Mouse (Mus musculus) frontal cortex, postnatal 14 days (tissue): ENCODE measurements around the gene Trak1.

ENCODE experiments used
- DNase-seq, 2 experiments: peaks; one replicate each; pipeline ENCODE4 v3.0.0; 2022; ENCODE audit warnings: low spot score in 2 of 2

Gene Trak1

DNA sequence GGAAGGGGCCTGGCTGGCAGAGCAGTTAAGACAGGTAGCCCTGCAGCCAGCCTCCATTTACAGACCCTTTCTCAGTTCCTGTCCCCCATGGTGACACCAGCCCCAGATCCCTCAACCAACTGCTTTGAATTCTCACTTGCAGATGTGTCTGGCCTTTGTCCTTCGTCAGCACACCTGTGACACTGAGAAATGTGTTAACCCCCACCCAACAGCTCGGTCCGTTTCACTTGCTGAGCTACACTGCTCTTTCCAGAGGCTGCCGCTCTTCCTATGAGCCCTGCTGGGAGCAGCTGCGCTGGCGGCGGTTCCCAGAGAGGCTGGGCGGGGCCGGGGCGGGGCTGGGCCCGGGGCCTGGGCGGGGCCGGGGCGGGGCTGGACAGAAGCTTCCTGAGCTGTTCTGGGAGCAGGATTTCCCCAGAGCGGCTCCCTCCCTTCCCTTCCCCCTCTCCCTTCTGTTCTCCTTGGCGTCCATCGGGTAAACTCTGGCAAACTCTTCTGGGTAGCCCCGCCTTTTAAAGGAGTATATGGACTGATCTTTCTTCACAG, 74.1 kb downstream of the Trak1 start:
- DNase-seq: peak in 1 of 2 experiments; percentile 59

DNA sequence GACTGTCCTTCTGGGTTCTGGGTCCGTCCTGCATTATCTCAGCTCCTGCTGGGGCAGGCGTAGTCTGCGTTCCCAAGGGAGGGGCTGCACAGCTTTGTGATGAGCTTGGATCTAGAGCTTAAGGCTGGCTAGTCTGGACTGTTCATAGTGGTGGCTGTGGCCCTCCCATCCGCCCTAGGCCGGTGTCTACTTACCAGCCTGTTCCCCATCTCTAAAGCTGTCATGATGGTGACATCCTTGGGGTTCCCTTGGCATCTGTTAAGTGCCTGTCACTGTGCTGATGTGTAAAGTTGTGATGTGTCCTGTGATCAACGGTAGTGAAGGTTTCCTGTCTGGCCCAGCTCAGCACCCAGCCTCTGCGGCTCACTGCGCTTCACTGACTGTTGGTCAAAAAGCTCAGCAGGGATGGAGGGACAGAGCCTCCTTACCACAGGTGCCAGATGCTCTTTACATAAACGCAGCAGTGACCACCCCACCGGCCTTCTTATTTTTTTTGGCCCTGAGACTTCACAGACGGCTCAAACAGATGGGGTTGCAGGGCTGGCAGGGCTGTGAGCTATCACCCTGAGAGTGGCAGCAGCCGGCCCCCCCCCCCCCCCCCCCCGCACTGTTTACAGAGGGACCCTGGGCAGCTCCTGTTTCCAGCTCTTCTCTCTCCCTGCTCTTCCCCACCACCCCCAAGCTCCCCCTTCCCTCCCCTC, 74.8 kb downstream of the Trak1 start:
- no peak for DNase-seq

DNA sequence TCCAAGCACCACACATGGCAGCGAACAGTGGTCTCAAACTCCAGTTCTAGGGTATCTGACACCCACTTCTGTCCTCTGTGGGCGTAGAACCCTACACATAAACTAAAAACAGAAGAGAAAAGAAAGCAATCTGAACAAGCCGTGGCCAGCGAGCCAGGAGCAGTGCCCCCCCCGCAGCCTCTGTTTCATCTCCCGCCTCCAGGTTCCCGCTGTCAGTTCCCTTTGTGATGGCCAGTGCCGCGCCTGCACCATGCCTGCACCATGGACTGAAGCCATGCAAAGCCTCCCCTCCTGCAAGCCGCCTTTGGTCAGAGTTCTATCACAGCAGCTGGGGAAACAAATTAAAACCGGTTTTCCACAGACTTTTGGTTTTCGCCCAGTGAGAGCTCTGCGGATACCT, 75.8 kb downstream of the Trak1 start:
- no peak for DNase-seq

DNA sequence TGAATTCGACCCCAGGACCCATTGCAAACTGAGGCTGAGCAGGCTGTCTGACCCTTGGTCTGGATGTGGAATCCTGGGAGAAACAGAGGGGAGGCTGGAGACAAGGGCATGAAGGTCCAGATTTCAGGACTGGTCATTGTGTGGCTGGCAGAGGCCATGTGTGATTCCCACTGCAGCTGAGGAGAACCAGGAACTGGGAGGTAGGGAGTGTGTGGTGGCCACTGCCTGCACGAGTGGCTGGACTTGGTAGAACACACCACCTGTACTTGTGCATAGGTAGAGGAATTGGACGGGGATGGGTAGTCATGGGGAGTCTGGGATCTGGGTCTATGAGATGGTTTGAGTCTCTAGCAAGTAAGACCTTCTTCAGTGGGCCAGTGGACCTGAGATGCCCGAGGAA, 76.2 kb downstream of the Trak1 start:
- no peak for DNase-seq

DNA sequence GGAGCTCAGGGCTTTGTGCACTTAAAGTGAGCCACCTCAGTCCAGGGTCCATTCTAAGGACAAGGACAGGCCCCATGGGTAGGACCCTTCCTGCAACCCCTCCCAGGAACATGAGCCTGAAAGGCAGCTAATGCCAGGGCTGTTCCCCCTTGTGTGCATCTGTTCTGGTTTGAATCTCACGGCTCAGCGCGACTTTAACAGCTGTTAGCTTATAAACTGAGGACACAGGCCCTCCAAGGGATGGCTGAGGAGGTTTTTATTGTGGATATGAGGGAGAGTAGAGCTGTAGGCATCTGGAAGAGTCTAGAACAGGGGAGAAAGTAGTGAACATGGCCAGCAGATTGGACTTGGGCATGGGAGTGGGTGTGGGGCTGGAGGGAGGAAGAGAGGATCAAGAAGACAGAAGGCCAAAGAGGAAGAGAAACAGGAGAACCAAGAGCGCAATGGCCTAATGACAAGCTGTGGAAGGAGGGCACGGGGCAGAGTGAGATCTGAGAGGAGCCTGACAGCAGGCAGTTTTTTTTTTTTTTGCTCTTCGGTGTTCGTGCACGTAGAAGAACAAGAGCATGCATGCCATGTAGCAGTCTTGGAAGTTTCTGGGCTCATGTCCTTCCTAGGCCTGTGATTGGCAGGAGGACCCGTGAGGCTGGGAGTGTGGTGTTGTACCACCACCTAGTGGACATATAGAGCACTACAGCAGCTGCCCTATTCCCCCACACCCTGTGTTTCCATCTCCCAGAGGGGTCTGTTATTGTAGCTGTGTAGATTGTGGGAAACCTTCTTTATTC, 77.0 kb downstream of the Trak1 start:
- no peak for DNase-seq

DNA sequence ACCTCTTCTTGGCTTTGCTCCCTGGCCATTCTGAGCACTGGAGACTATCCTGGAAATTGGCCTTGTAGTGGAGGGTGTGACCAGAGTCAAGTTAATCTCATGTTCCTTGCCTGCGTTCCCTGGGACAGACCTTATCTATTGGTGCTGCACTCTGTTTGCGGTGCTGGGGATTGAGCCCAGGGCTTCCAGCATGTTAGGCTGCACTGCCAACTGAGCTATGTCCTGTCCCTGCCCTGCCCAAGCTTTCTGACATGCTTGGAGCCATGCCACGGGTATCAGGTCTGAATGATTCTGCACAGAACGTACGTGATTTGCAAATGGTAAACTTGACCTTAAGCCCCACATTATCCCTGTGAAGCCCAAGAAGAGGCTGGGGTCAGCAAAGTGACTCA, 77.6 kb downstream of the Trak1 start:
- DNase-seq: no peak

DNA sequence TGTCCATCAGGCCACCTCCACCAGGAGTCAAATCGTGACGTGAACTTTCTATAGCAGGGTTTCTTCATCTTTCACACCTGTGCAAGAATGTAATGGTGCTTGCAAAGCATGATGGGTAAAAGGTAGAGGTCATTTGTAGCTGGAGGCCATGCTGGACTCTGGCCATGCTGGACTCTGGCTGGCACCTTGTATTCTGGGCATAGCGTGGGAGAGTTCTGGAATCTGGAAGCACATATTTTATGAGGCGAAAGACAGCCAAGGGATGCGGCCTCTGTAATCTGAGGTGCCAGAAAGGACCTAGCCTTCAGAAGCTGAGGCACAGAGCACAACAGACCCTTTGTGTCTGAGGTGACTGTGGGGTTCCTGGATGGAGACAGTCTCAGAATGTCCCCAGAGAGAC, 78.8 kb downstream of the Trak1 start:
- no peak for DNase-seq

DNA sequence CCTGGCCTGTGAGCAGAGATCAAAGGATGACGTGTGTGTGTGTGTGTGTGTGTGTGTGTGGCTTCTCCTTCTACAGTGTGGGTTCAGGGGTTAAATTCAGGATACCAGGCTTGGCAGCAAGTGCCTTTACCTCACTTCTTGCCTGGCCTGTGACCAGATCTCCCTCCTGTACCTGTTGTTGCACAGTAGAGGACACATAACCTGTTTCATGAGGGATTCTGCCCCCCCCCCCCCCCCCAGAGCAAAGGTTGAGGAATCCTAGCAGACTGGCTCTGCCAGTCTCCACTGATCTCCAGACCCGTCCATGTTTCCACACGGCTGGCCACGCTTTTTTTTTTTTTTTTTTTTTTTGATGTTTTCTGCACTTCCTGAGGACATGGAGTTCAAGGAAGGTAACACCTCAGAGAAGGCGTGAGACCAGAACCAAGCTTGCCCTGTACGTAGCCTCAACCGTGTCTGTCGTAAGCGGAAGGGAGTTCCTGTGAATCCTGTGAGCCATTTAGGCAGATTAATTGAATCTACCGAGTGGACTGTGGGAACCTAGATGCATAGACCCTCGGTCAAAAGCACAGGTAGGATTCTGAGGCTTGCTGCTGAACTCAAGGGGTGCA, 83.1 kb downstream of the Trak1 start:
- DNase-seq: no peak

DNA sequence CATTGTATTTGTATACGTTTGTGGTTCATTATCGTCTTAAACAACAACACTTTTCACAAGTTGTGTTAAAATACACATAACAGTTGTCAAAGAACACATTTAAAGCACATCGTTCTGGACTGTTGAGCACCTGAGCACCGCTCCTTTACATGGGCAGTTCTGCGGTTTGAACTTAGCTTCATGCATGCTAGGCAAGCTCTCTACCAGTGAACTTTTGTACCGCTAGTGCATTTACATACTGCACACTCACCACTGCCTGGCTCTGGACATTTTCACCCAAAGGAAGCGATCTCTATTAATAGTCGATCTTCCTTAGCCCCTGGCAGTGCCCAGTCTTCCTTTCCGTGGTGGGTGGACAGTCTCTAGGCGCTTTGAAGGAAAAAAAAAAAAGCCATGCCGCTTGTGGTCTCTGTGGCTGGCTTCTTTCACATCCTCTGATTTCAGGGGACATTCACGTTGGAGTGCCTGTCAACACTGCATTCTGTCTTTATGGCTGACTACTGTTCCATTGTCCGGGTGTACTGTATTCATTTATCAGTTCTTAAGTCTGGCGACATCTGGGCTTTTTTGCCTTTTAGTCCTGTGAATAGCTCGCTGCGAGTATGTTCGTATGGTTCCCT, 84.5 kb downstream of the Trak1 start:
- DNase-seq: no peak

DNA sequence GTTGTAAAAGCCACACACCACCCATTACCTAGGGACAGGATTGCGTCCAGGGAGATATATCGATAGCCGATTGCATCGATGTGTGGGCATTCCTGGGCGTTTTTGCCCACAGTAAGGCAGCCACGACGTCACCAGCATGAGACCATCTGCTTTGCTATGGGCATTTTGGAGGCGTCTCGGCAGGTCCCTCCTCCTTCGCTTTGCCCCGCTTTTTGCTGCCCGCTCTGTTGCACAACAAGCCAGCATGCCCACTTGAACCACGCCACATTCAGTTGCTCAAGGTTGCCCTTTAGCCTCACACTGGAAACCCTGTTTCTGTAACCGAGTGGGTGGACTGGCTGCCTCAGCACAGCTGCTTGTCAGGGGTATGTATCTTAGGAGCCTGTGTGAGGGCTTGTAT, 85.3 kb downstream of the Trak1 start:
- DNase-seq: no peak

DNA sequence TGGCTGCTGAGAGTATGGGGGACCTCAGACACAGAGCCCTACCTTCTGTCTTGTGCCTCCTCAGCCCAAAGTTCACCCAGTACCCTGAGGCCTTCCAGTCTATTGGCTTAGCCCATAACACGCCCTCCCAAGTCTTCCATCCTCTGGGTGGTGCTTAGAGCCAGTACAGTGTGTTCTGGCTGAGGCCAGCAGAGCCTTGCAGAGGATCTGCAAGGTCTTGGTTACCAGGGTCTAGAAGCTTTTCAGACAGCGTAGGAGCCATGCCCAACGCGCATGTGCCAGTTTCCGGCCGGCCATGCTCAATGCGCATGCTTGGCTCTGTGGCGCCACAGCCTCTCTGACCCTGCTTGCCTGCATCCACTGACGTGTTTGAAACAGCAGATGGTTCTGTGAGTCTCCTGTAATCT, 85.9 kb downstream of the Trak1 start:
- DNase-seq: peak in 1 of 2 experiments; percentile 67

DNA sequence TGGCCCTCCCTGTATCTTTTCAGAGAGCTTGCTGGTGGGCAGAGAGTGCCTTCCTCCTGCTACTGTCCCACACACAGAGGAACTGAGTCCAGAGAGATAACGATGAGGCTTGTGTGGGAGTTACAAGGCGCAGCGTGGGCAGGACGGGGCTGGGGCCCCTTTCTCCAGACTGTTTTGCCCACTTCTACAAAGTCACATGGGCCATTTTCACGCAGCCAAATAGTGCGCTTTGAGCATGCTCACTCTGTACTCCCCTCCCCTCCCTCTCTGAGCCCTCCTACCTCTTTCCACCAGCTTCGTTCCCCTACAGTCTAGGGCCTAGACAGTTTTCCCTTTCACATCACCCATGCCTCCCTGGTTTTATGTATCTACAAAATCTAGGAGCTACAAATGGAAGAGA, 87.3 kb downstream of the Trak1 start:
- no peak for DNase-seq

DNA sequence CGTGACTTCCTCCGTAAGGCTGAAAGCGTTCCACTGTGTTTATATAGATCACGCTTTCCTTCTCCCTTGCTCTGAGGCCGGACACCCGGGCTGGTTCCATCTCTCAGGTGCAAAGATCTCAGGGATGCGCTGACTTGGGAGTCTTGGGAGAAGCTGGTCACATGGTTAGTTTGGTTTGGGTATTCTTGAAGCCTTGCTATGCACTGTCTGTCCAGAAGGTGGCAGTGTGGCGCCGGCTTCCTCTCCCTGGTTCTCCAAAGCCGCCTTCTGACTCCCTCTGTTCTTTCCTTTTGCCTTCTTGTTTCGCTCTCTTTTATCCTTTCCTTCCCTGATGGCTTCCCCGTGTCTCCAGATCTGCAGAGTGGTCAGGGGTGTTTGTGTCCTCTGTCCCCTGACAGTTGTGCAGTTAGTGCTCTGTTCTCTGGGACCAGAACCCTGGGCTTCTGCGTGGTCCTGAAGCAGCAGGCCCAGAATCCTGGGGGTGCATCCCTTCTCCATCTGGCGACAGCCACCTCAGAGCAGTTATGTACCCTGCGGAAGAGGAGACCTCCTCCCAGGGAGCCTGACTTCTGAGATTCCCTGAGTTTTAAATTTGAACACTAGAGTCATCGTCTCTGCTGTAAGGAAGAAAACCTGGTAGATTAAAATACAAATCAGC, 87.9 kb downstream of the Trak1 start:
- peak; percentile 79 to 89 for DNase-seq

DNA sequence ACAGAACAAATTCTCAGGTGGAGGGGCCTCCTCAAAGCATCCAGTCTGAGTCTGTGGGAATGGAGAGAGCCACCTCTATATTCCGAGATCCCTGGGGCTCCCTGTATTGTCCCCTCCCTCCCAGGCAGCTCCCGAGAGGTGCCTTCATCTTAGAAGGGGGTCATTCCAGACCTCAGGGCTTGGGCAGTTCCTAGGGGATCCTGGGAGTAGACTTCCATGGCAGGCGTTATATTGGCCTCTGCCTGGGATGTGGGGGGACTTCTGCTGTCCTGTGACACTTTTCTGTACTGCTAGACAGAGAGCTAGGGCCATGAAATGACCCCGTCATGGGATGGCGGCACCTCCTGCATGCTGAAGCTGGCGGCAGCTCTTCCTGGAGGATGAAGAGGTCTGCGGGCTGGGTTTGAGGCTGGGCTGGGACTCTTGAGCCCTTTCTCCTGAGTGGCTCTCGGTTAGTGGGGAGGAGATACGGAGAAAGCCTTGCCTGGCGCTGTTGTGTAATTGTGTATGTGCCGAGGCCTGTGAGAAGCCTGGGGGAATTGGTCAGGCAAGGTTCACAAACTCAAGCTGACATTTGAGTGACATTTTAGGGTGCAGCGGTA, 88.5 kb downstream of the Trak1 start:
- no peak for DNase-seq

DNA sequence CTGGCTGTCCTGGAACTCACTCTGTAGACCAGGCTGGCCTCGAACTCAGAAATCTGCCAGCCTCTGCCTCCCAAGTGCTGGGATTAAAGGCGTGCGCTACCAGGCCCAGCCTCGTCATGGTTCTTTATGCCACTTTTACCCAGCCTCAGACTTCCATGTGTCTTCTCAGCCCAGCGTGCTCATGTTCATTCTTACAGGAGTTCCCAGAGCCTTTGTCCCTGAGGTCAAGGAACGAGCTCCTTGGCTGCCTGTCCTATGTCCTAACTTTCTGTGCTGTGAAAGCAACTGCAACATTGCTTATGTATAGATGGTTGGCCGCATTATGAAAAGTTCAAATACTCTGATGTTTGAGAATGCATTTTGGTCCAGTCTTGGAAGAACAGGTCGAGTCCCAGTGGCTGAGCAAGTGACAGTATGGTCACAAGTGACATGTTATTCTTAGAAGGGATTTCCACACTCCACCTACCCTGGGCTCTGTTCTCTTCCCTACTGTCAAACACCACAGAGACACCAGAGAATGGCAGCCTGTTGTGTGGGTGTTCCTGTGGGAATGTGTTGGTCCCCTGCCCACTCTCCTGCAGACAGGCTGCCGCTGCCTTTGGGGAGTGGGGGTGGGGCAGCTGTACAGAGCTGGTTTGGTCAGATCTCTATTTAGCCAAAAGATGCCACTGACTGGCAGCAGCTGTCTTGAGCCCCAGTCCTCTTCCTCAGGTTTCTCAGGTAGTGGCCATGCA, 90.4 kb downstream of the Trak1 start:
- DNase-seq: peak in 1 of 2 experiments; percentile 58

DNA sequence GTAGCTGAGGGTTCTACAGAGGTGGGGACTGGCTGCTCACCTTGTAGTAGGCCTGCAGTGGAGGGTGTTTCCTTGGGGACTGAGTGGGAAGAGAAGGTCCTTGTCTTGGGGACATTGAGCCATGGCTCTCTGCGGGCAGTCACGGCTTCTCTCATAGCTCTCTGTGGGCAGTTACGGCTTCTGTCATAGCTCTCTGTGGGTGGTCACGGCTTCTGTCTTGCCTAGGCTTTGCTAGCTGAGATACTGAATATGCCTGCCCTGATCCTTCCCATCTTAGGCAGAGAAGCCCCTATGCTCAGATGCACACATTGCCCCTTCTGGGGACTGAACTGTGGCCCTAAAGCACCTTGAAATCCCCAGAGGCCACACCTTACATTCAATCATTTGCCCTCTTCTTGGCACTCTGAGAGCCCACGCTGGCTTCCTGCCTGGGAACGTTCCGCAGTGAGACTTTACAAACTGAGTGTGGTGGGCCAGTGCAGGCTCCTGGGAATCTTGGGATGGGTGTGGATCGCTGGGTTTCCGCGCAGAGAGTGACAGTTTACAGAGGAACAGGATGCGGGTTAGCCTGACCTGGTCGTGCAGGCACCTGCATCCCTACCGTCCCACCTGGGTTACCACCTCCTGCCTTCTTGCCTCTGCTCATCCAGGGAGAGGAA, 91.1 kb downstream of the Trak1 start:
- no peak for DNase-seq

DNA sequence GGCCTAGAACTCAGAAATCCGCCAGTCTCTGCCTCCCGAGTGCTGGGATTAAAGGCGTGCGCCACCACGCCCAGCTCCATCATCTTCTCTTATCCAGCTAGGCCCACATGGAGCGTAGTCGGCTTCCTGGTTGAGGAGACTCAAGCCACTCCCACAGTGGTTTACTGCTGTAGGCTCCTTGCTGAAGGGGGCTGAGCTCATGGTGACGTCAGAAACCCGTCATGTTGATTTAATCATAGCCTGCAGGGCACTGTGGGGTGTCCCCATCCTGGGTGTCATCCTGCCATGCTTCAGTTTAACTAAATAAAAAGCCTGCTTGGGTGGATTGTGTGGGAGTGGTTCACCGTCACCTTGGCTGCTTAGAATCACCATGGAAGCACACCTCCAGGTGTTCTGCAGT, 92.0 kb downstream of the Trak1 start:
- DNase-seq: no peak

DNA sequence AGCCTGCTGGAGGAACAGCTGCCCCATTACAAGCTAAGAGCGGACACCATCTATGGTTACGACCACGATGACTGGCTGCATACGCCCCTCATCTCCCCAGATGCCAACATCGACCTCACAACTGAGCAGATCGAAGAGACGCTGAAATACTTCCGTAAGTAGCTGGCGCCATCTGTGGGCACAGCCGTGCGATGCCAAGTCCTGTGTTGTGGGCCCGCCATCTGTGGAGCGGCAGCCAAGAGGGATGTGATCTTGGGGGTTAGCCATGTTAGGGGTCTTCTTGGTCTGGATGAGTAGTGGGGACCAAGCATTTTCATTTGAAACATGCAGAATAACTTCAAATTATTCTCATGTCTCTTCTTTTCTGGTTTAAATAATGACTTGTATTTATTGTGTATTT, 94.6 kb downstream of the Trak1 start:
- no peak for DNase-seq

DNA sequence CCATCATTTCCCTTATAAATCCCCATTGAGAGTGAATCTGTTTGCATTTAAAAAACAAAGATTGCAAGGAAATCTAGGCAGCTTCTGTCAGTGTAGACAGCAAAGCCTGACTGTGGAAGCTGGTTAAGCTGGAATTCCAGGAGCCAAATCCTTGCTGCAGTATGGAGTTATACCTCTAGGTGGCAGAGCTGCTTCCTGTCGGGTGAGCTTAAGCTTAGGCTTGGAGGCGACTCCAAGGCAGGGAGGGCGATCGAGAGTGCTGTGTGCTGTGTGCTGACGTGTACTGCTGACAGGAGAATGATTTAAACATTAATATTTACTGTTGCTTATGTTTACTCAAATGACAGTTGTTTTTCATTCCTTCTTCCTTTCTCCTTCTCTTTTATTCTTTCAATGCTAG, 95.1 kb downstream of the Trak1 start:
- DNase-seq: peak in 1 of 2 experiments; percentile 77

DNA sequence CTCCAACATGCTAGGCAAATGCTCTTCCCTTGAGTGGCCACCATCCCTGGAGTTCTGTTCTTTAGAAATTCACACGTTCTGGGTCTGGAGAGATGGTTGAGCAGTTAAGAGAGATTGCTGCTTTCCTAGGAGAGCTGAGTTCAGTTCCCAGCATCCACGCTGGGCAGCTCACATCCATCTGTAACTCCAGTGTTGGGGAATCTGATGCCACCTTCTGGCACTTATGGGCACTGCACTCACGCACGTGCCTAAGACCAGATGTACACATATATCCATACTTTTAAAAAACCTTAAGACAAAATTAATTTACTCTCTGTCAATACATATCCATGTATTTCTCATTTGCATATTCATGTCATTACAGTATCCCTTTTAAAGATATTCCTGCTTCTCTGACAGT, 95.8 kb downstream of the Trak1 start:
- no peak for DNase-seq
